Mouse (Mus musculus) lung, postnatal 0 days (tissue): Measurements from ENCODE around the gene Gbp2.

Experiments used
- CTCF ChIP-seq: IDR thresholded peaks from 2 replicates; pipeline ENCODE4 v1.5.1; 2016; ENCODE audit warnings: antibody characterized with exemption, mild to moderate bottlenecking
- EP300 ChIP-seq: IDR thresholded peaks from 2 replicates; pipeline ENCODE4 v1.6.1; 2016; ENCODE audit warnings: antibody characterized with exemption, mild to moderate bottlenecking, control low read depth

- TF ChIP-seq CTCF: no peak
- TF ChIP-seq EP300: no peak
Observed at GRCm38 (mm10) chr3:142590431-142591067, 29.9 kb upstream of the Gbp2 start.
